Mouse (Mus musculus): ENCODE data around the gene Eif2s1.

GRCm38 (mm10) chr12:78929900-78930299 is 68.3 kb downstream of the Eif2s1 start:
- no peak for TF ChIP-seq CTCF (IDR thresholded peaks at IDR 0.05; ENCODE audit: control insufficient read depth, insufficient read depth, insufficient read length)
- no peak for TF ChIP-seq USF1 (IDR thresholded peaks at IDR 0.05; ENCODE audit: low read depth)
- TF ChIP-seq CEBPB (IDR thresholded peaks at IDR 0.05; ENCODE audit: low read depth): no peak
- no peak for TF ChIP-seq MYOD1 (IDR thresholded peaks at IDR 0.05; ENCODE audit: control insufficient read depth, insufficient read length, low read depth)
- TF ChIP-seq MYOG (IDR thresholded peaks at IDR 0.05; ENCODE audit: control insufficient read depth, extremely low read depth, insufficient read length): no peak
- TF ChIP-seq FOSL1 (IDR thresholded peaks at IDR 0.05; ENCODE audit: insufficient read depth, low read length, poor library complexity, severe bottlenecking): no peak
- no peak for TF ChIP-seq MAX (IDR thresholded peaks at IDR 0.05)
